ENCODE assay signal across 8 mouse cellular contexts in genomic region chr2:31482914-31483575, GRCm38 (mm10). TPM values are rescaled to one million over a fixed set of nuclear protein-coding genes. Genes with fewer than 3 reads are reported as not detected.
A peak's percentile ranks its signal among the peaks of the same experiment; 100 is the strongest.
DNase-seq lines count a peak whose midpoint lies in the region; ATAC-seq and TF ChIP-seq lines count a peak whose summit lies in the region.

No protein-coding gene starts in this region.

- no peaks in the 10 kb centered on the region for H3K9me3 ChIP-seq in E14TG2a.4 (ENCODE audit: low read length)
- no peaks in the 10 kb centered on the region for H3K9me3 ChIP-seq in forebrain, embryonic 10.5 days
- H3K9me3 ChIP-seq in heart, postnatal 0 days (replicated peaks; ENCODE audit: control insufficient read depth, low read length), result no peaks in the 10 kb centered on the region
- H3K9me3 ChIP-seq in liver, embryonic 14.5 days (ENCODE audit: control insufficient read depth, low read length), result no peaks in the 10 kb centered on the region
- H3K9me3 ChIP-seq in neural tube, embryonic 14.5 days (ENCODE audit: control insufficient read depth, low read length), result no peaks in the 10 kb centered on the region

- H3K27me3 ChIP-seq in E14TG2a.4 (ENCODE audit: insufficient read depth, low read length), result no peaks in the 10 kb centered on the region
- H3K27me3 ChIP-seq in forebrain, embryonic 10.5 days (ENCODE audit: poor library complexity, severe bottlenecking), result peaks cover 79% of the 10 kb centered on the region
- peaks cover 32% of the 10 kb centered on the region for H3K27me3 ChIP-seq in heart, postnatal 0 days (ENCODE audit: control insufficient read depth, insufficient read depth, low read length)
- no peaks in the 10 kb centered on the region for H3K27me3 ChIP-seq in liver, embryonic 14.5 days (ENCODE audit: control insufficient read depth, insufficient read depth, low read length)
- H3K27me3 ChIP-seq in neural tube, embryonic 14.5 days (ENCODE audit: control insufficient read depth, insufficient read depth, low read length), result peaks cover 46% of the 10 kb centered on the region
- H3K27me3 ChIP-seq in testis, adult 2 months (ENCODE audit: control insufficient read depth, insufficient read depth, low read length), result no peaks in the 10 kb centered on the region

- TF ChIP-seq POLR2A in testis, adult 2 months (IDR thresholded peaks at IDR 0.05; ENCODE audit: control insufficient read depth, low read depth, low read length), result no peak

- peak; percentile 74 for TF ChIP-seq CTCF in E14TG2a.4 (conservative IDR thresholded peaks at IDR 0.05; ENCODE audit: low read length)
- peak; percentile 97 for TF ChIP-seq CTCF in heart, postnatal 0 days (IDR thresholded peaks at IDR 0.05; ENCODE audit: low read depth)
- peak; percentile 95 for TF ChIP-seq CTCF in liver, embryonic 14.5 days (IDR thresholded peaks at IDR 0.05; ENCODE audit: low read depth)
- TF ChIP-seq CTCF in testis, adult 2 months (IDR thresholded peaks at IDR 0.05; ENCODE audit: control insufficient read depth, insufficient read depth, insufficient replicate concordance, low read depth, low read length), result peak; percentile 90; the same call in 1 of the 2 replicates

- H3K27ac ChIP-seq in forebrain, embryonic 10.5 days, result no peak overlapping the region
- no peak overlapping the region for H3K27ac ChIP-seq in heart, postnatal 0 days (ENCODE audit: low read depth)
- H3K27ac ChIP-seq in liver, embryonic 14.5 days, result no peak overlapping the region
- H3K27ac ChIP-seq in neural tube, embryonic 14.5 days (ENCODE audit: low read depth, low read length), result no peak overlapping the region
- H3K27ac ChIP-seq in testis, adult 2 months (ENCODE audit: control insufficient read depth, insufficient read depth, low read depth, low read length), result no peak overlapping the region

- ATAC-seq in heart, postnatal 0 days (ENCODE audit: insufficient read depth, low read depth), result peak; percentile 83
- ATAC-seq in liver, embryonic 14.5 days (ENCODE audit: insufficient read depth), result no peak
- peak; percentile 82 for ATAC-seq in neural tube, embryonic 14.5 days (ENCODE audit: low read depth)

- 35% methylated on average over 8 of the region's 8 CpGs for whole genome bisulfite sequencing in forebrain, embryonic 10.5 days
- 29% methylated on average over 8 of the region's 8 CpGs for WGBS in heart, postnatal 0 days
- WGBS in liver, embryonic 14.5 days (ENCODE audit: insufficient replicate concordance), result 32% methylated on average over 8 of the region's 8 CpGs
- WGBS in neural tube, embryonic 14.5 days, result 28% methylated on average over 8 of the region's 8 CpGs

- H3K9ac ChIP-seq in heart, postnatal 0 days (replicated peaks; ENCODE audit: low read depth, low read length), result no peak overlapping the region
- no peak overlapping the region for H3K9ac ChIP-seq in liver, embryonic 14.5 days (replicated peaks)
- H3K9ac ChIP-seq in neural tube, embryonic 14.5 days (replicated peaks; ENCODE audit: low read depth, low read length), result no peak overlapping the region

- TF ChIP-seq EP300 in heart, postnatal 0 days (IDR thresholded peaks at IDR 0.05; ENCODE audit: low read depth), result no peak
- TF ChIP-seq EP300 in liver, embryonic 14.5 days (IDR thresholded peaks at IDR 0.05; ENCODE audit: low read depth), result no peak

- H3K4me3 ChIP-seq in E14TG2a.4 (replicated peaks; ENCODE audit: low read length), result no peak overlapping the region
- no peak overlapping the region for H3K4me3 ChIP-seq in forebrain, embryonic 10.5 days
- no peak overlapping the region for H3K4me3 ChIP-seq in heart, postnatal 0 days (ENCODE audit: low read depth, low read length)
- no peak overlapping the region for H3K4me3 ChIP-seq in liver, embryonic 14.5 days (ENCODE audit: insufficient read depth in 1 of 2, low read depth in 2 of 2, low read length in 2 of 2)
- no peak overlapping the region for H3K4me3 ChIP-seq in neural tube, embryonic 14.5 days (ENCODE audit: low read depth, low read length)
- no peak overlapping the region for H3K4me3 ChIP-seq in testis, adult 2 months (ENCODE audit: control insufficient read depth, low read depth, low read length)

- no peak overlapping the region for H3K4me2 ChIP-seq in heart, postnatal 0 days (ENCODE audit: low read depth, low read length)
- no peak overlapping the region for H3K4me2 ChIP-seq in liver, embryonic 14.5 days (ENCODE audit: low read depth)
- no peak overlapping the region for H3K4me2 ChIP-seq in neural tube, embryonic 14.5 days (ENCODE audit: low read depth, low read length)

- peak; percentile 84 for DNase-seq in c-Kit-positive CD71-negative TER-119-negative erythroid progenitor cells, embryonic 14.5 days (ENCODE audit: low read depth)
- DNase-seq in forebrain, embryonic 10.5 days (ENCODE audit: extremely low spot score, low spot score), result peak; percentile 85
- peak; percentile 86 for DNase-seq in heart, postnatal 0 days (ENCODE audit: low spot score)
- DNase-seq in kidney, postnatal 25 days, result peak; percentile 87 to 88
- DNase-seq in liver, embryonic 14.5 days (ENCODE audit: low read depth in 3 of 3, low spot score in 3 of 3), result peak; percentile 56 to 66 (median 60)

- H3K4me1 ChIP-seq in E14TG2a.4 (replicated peaks; ENCODE audit: low read depth, low read length), result peaks cover 17% of the 10 kb centered on the region; the same call in 1 of the 2 replicates
- peaks cover 21% of the 10 kb centered on the region for H3K4me1 ChIP-seq in forebrain, embryonic 10.5 days
- no peaks in the 10 kb centered on the region for H3K4me1 ChIP-seq in heart, postnatal 0 days (ENCODE audit: control insufficient read depth, insufficient read depth)
- H3K4me1 ChIP-seq in liver, embryonic 14.5 days (replicated peaks; ENCODE audit: control insufficient read depth in 2 of 2, insufficient read depth in 2 of 2, low read length in 1 of 2), result no peaks in the 10 kb centered on the region
- no peaks in the 10 kb centered on the region for H3K4me1 ChIP-seq in neural tube, embryonic 14.5 days (ENCODE audit: control insufficient read depth, insufficient read depth, low read length)
- H3K4me1 ChIP-seq in testis, adult 2 months (ENCODE audit: control insufficient read depth, insufficient read depth, low read length), result no peaks in the 10 kb centered on the region

- H3K36me3 ChIP-seq in E14TG2a.4 (ENCODE audit: insufficient read depth, low read length), result peaks cover 97% of the 10 kb centered on the region
- H3K36me3 ChIP-seq in forebrain, embryonic 10.5 days (replicated peaks), result no peaks in the 10 kb centered on the region
- no peaks in the 10 kb centered on the region for H3K36me3 ChIP-seq in heart, postnatal 0 days (replicated peaks; ENCODE audit: control insufficient read depth, insufficient read depth, low read length)
- no peaks in the 10 kb centered on the region for H3K36me3 ChIP-seq in liver, embryonic 14.5 days (replicated peaks; ENCODE audit: control insufficient read depth, insufficient read depth, low read depth)
- no peaks in the 10 kb centered on the region for H3K36me3 ChIP-seq in neural tube, embryonic 14.5 days (ENCODE audit: control insufficient read depth, insufficient read depth, low read length)
- no peaks in the 10 kb centered on the region for H3K36me3 ChIP-seq in testis, adult 2 months (ENCODE audit: control insufficient read depth, insufficient read depth, low read length)

RNA-seq across cellular contexts. Expression of gene Ass1, which starts 13.0 kb away (rescaled TPM):
- 7.3 and 7.6 TPM in 2 replicates for polyA plus RNA-seq in forebrain, embryonic 10.5 days (2016; fragmentation: Nextera tagmentation; extraction: Ambion mirVana)
- total RNA-seq in heart, postnatal 0 days (2014; rRNA removed; ENCODE audit: low replicate concordance), result 8.2 and 16.8 TPM in 2 replicates
- 4.3 and 4.9 TPM in 2 replicates for polyA plus RNA-seq in heart, postnatal 0 days (2015; fragmentation: Nextera tagmentation; extraction: Ambion mirVana)
- polyA plus RNA-seq in liver, embryonic 14.5 days (2012; rRNA removed), result 53.3 and 64.7 TPM in 2 replicates
- polyA plus RNA-seq in liver, embryonic 14.5 days (2014; fragmentation: Nextera tagmentation; extraction: Ambion mirVana), result 86.7 and 97.2 TPM in 2 replicates
- polyA plus RNA-seq in neural tube, embryonic 14.5 days (2014; fragmentation: Nextera tagmentation; extraction: Ambion mirVana), result 6.8 and 7.3 TPM in 2 replicates
- polyA plus RNA-seq in testis, adult 2 months (2012; rRNA removed), result 34.6 and 39.8 TPM in 2 replicates
